Mouse (Mus musculus) kidney, postnatal 4 days (tissue): ENCODE measurements around the gene Srcin1.

Experiments
- DNase-seq, 2 experiments: peaks; one replicate each; pipeline ENCODE4 v3.0.0; 2021; ENCODE audit warnings: mixed read lengths in 2 of 2

Gene Srcin1

DNA sequence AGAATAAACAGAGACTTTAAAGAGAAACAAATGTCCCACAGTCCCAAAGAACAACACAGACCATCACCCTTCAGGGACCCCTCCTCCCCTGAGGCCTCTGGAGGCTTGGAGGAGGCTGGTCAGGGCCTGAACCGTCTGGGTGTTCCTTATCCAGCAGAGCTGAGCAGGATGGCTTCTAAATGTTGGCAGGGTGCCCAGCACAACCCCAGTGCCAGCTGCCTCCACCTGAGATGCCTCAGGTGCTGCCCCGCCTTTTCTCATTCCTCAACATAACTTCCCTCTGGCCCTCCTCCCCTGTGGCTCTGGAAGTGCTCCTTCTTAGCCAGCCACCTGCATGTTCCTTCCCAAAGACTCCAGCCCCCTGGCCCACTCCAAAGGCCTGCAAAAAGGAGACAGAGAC, 2.3 kb upstream of the Srcin1 start:
- peak; percentile 71 to 82 for DNase-seq

DNA sequence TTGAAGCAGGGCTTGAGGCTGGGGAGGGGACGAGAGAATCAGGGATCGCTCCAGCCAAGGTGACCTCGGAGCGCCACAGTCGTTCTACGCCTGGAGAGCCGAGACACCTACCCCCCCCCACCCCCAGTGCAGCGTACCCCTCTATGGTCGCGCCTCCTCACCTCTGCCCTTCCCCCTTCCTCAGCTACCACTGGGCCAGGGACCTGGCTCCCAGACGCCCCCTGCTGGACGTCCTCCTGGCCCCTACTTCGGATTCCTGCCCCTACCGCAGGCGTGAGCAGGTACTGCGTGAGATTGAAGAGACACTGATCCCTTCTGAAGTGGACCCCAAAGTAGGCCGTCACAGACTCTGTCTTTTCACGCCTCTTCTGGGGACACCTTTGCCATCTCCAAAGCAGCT, 348 bp downstream of the Srcin1 start:
- peak; percentile 91 to 93 for DNase-seq

DNA sequence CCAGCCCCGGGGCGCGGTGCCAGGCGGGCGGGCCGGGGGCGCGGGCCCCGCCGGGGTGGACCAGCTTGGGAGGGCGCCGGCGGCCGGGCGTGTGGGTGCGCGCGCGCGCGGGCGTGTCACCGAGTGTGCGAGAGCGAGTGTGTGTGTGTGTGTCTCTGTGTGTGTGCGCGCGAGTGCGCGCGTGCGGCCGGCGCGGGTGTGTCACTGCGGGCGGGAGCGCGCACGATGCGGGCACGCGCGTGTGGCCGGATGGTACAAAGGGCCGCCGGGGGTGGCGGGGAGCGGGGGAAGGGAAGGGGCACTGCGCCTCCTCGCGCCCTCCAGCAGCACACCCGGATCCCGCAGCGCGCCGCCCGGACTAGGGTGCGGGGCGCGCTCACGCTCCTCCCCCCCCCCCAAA, 911 bp downstream of the Srcin1 start:
- DNase-seq = peak; percentile 73 to 84

DNA sequence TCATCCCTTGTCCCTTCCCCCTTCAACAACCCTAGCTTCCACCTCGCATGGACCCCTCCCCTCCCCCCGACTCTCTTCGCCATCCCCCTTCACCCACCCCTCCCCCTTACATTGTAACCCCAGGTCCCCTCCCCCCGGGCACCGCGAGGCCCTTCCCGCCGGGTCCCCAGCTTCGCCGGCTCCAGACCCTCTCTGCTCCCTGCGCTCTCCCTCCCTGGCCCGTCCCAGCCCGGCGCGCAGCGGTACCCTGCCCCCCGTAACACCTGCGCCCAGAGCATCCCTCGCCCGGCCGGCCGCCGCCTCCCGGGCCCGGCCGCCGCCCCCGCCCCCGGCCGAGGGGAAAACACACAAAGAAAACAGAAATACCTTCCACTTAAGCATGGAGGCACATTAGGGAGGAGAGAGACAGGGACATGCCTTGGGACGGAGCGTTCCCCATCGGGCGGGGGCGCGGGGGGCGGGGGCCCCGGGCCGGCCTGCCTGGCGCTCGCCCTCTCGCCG, 1.4 kb downstream of the Srcin1 start:
- DNase-seq = no peak

DNA sequence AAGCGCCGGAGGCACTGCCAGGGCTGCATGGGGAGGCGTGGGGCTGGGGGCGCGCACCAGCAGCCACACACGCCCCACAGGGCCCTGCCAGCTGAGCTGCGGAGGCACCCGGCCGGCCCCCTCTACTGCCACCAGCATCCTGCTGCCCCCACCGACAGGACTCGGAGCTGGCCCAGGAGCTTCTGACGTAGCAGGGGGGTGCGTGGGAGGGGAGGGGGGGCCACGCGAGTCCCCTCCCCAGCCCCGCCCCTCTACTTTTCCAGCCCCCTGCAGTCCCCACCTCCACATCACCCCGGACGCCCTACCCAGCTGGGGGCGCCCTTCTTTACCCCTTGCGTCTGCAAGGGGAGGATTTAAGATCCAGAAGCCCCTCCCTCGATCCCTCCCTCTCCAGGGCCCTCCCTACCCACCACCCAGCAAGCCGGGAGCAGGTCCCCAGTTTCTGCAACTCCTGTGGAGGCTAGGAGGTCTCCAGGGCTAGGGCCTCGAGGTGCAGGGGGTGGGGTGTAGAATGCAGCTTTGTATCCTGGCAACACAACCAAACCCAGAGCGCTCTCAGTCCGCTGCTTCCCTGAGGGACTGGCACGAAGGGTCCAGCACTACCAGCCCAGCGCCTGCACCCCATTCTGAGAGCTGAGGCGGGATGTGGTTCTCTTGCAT, 2.0 kb downstream of the Srcin1 start:
- DNase-seq = peak in 1 of 2 experiments; percentile 46

DNA sequence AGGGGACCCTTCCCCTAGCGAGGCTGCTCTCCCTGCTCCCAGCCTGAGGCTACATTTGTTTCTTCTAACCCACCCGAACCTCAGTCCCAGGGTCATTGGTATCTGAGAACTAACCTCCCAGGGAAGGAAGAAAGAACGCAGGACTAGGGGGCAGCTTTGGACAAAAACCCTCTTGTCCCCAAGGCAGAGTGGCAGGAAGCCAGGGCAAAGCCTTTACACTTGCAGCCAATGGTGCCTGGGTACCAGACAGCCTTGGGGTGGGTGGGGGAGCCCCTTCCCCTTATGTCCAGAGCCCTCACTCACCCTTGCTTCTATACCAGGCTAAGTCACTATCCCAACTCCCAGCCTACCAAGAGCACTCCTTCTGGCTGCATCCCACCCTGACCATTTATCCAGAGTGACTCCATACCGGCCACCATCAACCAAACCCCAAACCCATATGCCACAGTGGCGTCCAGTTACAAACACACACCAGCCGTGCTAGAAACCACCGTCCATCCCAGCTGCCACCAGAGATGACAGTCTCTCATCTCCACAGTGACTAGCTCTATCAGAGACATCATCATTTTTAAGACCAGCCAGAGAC, 3.0 kb downstream of the Srcin1 start:
- DNase-seq = no peak

DNA sequence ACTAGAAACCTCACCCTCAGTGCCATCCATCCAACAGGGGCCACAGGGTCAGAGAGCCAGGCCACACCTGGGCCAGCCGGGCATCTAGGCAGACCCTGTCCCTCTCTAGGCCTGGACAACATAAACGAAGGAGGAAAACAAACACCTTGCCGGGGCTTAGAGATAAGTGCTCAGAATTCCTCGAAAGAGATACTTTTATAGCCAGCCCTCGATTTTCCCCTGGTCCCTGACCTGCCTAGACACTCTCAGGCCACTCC, 4.0 kb downstream of the Srcin1 start:
- no peak for DNase-seq

DNA sequence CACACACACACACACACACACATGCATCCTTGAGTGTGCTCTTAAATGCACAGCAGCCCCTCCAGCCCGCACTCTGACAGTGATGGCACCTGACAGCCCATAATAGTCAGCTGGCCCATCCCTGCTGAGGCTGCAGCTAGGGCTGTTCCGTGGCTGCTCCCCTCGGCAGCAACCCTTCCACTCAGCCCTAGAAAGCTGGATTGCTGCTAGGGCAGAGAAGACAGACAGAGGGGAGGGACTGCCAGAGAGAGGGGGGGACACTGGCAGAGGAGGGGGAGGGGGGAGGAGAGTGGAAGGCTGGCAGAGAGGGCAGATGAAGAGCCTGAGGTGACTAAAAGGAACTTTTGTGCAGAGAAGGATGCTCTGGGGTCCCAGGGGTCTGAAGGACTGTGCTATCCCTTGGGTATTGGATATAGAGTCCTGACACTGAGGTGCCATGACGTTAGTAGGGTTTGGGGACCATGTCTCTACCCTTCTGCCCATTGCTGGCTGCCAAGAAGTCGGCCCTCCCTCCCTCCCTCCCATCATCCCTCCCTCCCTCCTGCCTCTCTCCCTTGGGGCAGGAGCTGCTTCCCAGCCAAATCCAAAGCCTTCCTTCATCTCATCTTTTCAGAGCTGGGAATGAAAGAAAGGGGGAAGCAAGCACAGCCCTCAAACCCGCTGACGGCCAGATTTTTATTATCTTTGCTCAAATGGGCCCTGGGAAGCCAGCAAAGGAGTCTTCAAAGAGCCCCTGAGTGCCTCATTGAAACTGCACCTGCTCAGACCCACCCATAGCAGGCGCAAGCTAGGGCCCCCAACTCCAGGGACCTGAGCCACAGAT, 4.5 kb downstream of the Srcin1 start:
- no peak for DNase-seq

DNA sequence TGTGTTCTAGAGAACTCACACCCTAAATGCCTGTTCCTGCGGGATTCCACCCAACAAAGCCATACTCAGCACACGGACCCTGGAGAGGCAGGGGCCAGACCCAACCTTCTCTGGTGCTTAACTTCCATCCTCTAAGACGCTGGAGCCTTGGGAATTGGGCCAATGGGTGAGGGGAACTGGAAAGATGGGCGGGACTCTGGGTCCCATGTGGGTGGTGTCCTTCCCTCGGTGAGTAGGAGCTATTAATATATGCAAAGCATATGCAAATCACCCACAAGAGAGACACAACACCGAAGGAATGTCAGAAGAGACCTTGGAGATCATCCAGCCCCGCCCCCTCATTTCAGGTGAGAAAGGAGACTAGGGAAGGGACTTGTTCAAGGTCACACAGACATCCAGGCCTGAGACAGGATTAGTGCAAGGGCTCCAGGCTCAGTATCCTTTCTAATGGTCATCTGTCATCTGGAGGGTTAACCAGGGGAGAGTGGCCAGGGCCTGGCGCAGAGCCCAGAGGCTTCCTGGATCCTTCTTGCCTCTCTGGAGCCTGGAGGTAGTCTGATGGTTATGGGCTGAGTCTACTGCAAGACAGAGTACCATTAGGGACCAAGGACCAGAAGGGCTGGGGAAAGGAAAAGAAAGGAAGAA, 5.4 kb downstream of the Srcin1 start:
- DNase-seq = peak; percentile 58 to 68

DNA sequence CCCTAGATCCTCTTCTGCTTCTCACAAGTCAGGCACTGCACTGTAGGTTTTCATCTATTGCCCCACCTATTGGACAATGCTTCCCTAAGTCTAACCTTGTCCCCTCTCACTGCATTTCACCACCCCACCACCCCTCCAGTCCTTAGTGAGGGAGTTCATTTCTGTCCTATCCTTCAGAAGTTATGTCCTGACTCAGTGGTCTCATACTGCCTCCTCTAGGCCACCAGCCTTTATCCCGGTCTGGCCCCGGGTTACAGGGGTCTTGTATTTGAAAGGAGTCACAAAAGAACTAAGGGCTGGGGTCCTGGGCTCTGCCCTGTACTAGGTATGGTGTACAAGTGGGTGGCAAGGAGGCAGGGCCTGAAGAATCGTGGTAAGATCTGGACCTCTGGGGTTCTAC, 6.2 kb downstream of the Srcin1 start:
- no peak for DNase-seq

DNA sequence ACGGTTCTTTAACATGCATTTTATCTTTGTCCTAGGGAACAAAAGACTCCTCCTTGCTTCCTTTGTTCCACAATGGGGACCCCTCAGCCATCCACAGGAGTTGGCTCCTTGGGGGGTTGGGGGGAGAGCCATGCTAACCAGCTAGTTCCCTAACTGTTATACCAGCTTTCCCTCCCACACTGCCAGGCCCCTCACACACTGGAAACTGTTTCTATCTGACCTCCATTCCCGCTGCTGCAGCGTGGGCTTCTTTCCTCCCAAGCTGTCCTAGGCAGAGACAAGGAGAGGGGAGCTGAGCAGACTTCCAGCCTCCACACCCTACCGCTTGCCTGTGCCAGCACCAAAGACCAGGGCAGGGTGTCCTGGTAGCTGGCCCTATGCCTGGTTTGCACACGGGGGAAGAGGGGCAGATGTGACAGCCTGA, 6.7 kb downstream of the Srcin1 start:
- no peak for DNase-seq

DNA sequence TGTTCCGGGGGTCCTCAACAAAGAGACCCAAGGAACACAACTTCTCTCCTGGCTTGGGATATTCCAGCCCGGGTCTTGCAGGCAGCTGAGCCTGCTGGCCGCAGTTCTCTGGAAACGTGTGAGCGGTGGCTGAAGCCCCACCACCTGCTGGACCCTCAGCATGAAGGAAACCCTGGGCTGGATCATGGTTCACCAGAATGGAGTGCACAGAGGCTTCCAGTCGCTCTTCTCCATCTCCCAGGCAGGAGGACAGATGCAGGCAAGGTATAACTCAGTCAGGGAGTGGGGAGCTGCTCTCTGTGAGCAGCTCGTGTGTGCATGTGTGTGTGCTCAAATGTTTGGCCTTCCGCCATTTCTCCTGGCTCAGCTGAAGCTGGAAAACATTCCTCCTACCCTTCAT, 7.3 kb downstream of the Srcin1 start:
- peak; percentile 91 to 94 for DNase-seq

DNA sequence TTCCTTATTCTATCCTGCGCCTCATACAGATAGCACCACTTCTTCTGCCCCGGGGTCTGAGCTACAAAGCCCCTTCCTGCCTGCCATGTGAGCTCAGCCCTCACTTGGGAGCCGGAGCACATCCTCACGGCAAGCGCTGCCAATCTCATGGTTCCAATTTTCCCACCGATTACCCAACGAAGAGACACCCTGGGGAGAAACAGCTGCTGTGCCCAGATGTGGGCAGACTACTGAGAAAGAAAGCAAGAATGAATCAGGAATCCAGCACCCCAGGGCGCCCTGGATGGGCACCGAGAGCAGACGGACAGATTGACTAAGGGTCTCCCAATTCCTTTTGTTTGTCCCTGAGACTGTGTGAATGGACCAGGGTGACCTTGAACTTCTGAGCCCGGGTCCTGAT, 8.5 kb downstream of the Srcin1 start:
- no peak for DNase-seq

DNA sequence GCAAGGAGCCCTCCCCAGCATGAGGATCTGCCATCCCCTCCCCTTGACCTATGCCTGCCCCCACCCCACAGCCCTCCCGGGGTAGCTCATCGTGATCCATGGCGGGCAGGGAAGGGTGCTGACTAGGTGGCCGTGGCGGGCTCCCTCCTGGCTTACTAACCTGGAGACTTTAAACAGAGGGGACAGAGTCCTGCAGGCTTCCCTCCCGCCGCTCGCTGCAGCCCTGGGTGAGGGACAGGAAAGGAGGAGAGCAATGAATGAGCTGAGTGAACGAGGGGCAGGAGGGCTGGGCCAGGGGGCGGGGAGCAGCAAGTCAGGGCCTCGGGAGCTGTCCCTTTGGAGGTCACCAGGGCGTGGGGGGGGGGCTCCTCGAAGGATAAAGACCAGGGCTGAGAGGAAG, 9.4 kb downstream of the Srcin1 start:
- DNase-seq = peak; percentile 45 to 61

DNA sequence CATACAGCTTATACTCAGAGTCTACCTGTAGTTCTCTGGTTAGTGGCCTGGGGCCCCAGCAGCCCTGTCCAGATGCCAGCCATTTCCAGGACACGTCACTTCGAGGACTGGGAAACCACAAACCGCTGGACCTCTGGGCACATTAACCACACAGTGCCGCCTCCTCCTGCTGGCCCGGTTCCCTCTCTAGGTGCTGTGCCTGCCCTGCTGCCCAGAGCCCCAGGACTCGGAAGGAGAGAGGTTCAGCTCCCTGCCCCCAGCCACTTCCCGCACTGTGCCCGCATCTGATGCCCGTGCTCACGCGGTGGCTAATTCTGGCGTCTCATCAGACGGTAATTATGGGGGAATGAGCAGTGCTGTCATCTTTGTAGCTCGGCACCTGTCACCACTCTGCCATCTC, 12.3 kb downstream of the Srcin1 start:
- DNase-seq = peak in 1 of 2 experiments; percentile 36

DNA sequence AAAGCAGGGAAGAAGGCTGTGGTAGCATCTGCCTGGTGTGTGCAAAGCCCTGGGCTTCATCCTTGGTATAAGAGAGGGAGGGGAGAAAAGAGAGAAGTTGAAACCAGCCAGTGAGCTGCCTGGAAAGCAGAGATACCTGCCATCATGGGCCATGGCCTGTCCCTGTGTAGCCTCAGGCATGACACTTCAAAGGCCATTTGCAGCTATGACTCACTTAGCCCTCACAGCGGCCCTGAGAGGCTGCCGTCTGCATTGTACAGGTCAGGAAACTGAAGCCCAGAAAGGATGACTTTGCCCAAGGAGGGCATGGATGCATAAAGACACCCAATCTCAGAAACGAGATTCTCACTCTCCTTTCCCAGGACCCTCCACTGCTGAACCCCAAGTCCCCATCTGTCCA, 13.4 kb downstream of the Srcin1 start:
- DNase-seq = no peak

DNA sequence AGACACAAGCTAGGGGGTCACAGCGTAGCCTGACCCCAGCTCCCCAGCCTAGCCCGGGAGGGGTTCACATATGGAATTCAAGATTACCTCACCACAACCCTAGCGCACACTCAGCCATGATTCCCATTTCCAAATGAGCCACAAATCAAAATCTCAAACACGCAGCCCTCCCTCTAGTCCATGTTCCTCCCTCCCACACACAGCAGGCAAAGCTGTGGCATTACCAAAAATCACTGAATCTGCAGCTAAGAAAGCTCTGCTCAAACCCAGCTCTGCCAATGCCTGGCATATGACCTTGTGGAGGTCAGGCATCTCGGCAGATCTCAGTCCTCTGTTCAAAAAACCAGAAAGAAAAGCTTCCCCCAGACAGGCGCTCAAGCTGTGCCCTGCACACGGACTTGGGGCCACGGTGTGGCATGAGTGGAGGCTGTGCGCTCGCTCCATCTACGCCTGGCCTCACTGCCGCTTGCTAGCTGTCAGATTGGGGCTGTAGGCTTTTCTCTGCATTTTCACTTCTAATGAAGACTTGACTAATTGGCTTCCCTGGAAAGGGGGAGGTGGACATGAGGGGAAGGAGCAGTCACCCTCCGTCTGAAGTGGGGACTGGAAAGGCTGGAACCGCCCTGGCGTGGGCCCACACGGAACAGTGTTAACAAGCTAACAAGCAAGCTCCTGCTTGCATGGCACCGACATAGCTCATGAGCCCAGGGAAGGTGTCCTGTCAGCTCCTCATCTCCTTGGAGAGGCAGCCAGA, 15.6 kb downstream of the Srcin1 start:
- DNase-seq = no peak

DNA sequence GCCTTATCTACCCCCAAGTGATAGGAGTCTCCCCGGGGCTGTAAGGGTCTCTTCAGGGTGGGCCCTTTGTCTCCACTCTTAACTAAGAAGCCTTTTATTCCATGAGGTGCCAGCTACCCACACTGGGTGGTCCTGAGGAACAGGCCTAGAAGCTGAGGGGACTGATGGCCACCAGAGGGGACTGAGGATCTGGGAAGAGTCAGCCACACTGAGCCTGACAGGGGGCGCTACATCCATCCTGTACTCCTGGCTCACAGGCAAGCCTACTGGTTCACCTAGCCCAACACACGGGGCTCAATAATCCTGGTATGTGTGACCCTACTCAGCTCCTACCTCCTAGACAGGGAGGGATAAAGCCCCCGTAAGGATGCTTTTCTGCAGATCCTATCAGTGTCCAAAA, 16.4 kb downstream of the Srcin1 start:
- DNase-seq = peak; percentile 52 to 59

DNA sequence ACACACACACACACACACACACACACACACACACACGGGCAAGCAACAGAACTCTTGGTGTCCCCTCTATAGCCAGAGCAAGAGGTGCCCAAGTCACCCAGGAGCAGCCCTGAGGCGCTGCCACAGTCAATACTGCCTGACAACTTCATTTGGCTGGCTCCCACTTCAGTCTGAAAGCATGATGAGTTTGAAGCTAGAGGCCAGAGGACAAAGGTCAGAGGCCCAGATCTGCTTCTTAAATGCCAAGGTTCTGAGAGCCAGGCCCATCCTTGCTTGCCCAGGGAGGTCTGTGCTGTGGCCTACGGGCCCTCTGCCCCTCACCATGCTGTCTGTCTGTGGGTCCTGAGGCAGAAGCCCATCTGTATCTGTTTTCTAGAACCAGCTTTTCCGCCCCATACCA, 18.1 kb downstream of the Srcin1 start:
- no peak for DNase-seq

DNA sequence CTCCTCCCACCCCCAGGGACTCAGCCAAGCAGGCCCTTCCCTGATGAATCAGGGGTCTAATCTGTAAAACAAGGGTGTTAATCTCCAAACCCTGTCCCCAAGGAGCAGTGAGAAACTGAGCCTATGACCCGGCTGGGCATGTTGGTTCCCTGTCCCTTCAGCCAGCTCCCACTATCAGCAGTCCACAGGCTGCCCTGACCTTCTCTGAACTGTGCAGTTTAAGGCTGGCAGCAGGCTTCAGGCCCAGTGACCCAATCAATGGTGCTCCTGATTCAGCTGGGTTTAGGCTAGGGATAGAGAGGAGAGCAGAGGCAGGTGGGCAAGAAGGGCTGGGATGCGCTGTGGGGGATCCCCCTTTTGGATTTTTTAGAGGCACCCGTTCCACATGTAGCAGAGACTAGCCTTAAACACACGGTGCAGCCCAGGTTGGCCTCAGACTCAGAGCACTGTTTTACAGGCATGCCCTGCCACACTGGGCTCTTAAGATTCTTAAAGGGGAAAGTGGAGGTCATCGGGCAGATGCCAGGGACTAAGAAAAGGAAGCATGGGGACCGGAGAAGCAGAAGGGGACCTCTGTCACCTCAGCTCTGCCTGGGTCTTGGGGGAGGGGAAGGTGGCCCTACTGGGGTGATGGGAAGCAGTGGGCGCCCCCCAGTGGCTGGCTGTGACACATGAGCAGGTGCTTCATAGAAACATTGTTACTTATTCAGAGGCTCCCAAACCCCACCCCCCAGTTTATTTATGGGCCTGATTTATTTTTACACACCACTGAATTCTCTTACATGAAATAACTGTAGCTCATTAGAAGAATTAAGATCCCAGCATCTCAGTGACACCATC, 19.2 kb downstream of the Srcin1 start:
- peak; percentile 82 to 87 for DNase-seq

DNA sequence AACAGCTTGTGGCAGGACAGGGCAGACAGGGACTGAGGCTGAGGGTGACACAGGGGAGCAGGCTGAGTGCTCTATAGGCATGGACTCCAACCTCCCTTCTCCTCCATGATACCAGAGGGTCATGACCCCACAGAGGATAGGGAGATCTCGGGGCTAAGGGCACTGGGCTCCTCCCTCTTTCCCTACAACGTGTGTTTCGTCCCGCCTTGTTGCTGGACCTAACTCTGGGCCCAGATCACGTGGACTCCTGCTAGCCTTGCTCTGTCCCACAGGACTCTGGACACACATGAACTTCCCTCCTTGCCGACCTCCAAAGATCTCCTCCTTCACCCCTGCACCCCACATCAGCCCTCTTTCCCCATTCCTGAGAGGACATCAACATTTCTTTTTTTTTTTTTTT, 20.8 kb downstream of the Srcin1 start:
- no peak for DNase-seq

DNA sequence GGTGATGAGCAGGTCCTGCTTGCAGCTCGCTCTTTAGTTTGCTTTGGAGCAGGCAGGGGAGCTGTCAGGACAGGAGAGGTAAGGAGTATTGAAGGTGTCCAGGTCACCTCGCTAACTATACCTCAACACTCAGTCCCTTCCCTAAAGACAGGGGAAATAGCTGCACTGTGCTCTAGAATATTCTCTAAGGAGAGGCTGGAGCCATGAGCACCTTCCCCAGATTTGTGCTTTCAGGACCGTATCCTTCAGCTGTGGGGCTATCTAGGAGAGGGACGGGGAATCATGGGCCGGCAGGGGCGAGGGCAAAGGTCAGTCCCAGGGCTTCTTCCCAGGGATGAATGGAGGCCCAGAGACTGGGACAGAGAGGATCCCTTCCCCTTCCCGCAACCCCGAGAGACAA, 23.8 kb downstream of the Srcin1 start:
- DNase-seq = no peak
